Comparison of ENCODE assay signal across 17 mouse cellular contexts in genomic region chr10:30743275-30743674, GRCm38 (mm10). TPM values are rescaled to one million over a fixed set of nuclear protein-coding genes. Genes with fewer than 3 reads are reported as not detected.
DNase-seq lines count a peak whose midpoint lies in the region; ATAC-seq and TF ChIP-seq lines count a peak whose summit lies in the region.
"Had no signal": no experiment of that assay in that cellular context is flagged by ENCODE, and none has a peak within 500 bp of the region (broad histone marks: within the 10 kb centered on the region; RNA-seq: fewer than 3 reads in every experiment).

No protein-coding gene starts in this region.

- no peak for TF ChIP-seq POLR2A in kidney, adult 2 months (IDR thresholded peaks at IDR 0.05; ENCODE audit: low read depth, low read length)

- no peak for ATAC-seq in kidney, embryonic 15.5 days (replicated peaks; ENCODE audit: low FRiP score)
- ATAC-seq: forebrain, embryonic 16.5 days; intestine, embryonic 16.5 days had no signal

- no peak overlapping the region for H3K4me2 ChIP-seq in kidney, embryonic 15.5 days
- H3K4me2 ChIP-seq: embryonic facial prominence, embryonic 13.5 days; forebrain, embryonic 12.5 days; heart, embryonic 12.5 days; hindbrain, embryonic 15.5 days had no signal

- no peak overlapping the region for H3K27ac ChIP-seq in kidney, adult 2 months (ENCODE audit: insufficient read depth, low read depth, low read length)
- no peak overlapping the region for H3K27ac ChIP-seq in kidney, embryonic 15.5 days
- H3K27ac ChIP-seq: embryonic facial prominence, embryonic 13.5 days; forebrain, embryonic 12.5 days; hindbrain, embryonic 15.5 days had no signal

- no peaks in the 10 kb centered on the region for H3K9me3 ChIP-seq in kidney, embryonic 15.5 days (replicated peaks)
- H3K9me3 ChIP-seq: embryonic facial prominence, embryonic 13.5 days; forebrain, embryonic 12.5 days; heart, embryonic 12.5 days; hindbrain, embryonic 15.5 days had no signal

- H3K4me3 ChIP-seq in kidney, adult 2 months (ENCODE audit: insufficient read depth, low read depth, low read length), result no peak overlapping the region
- no peak overlapping the region for H3K4me3 ChIP-seq in kidney, embryonic 15.5 days (replicated peaks)
- H3K4me3 ChIP-seq: embryonic facial prominence, embryonic 13.5 days; forebrain, embryonic 12.5 days; heart, embryonic 12.5 days; hindbrain, embryonic 15.5 days had no signal

- TF ChIP-seq CTCF in kidney, adult 2 months (conservative IDR thresholded peaks at IDR 0.05; ENCODE audit: insufficient read depth, insufficient read length, low read depth, low read length), result no peak

- peaks cover 14% of the 10 kb centered on the region; the same call in 1 of the 2 replicates for H3K4me1 ChIP-seq in kidney, adult 2 months (ENCODE audit: control insufficient read depth, insufficient read depth, low read length)
- H3K4me1 ChIP-seq in kidney, embryonic 15.5 days, result no peaks in the 10 kb centered on the region
- H3K4me1 ChIP-seq: forebrain, embryonic 12.5 days; heart, embryonic 12.5 days; hindbrain, embryonic 15.5 days had no signal

- DNase-seq in brain, adult 2 months (ENCODE audit: low read depth, low spot score), result peak; percentile 85
- DNase-seq in cerebellum, adult 11-12 months, result peak; percentile 66
- peak; percentile 74 for DNase-seq in cerebellum, adult 9-10 months
- DNase-seq in cerebellum, postnatal 25 days, result peak; percentile 51 to 71
- no peak for DNase-seq in gastrocnemius, postnatal 25 days
- no peak for DNase-seq in kidney, adult 2 months
- DNase-seq: adrenal gland, adult 2 months; gastrocnemius, postnatal 14 days; heart, postnatal 36 days; kidney, adult 8-10 months had no signal

- no peak overlapping the region for H3K9ac ChIP-seq in kidney, embryonic 15.5 days
- H3K9ac ChIP-seq: embryonic facial prominence, embryonic 13.5 days; forebrain, embryonic 12.5 days; heart, embryonic 12.5 days; hindbrain, embryonic 15.5 days had no signal

- no peaks in the 10 kb centered on the region; the same call in 1 of the 2 replicates for H3K36me3 ChIP-seq in kidney, adult 2 months (ENCODE audit: control insufficient read depth, insufficient read depth, low read length)
- no peaks in the 10 kb centered on the region for H3K36me3 ChIP-seq in kidney, embryonic 15.5 days
- H3K36me3 ChIP-seq: embryonic facial prominence, embryonic 13.5 days; forebrain, embryonic 12.5 days; hindbrain, embryonic 15.5 days had no signal

- no peaks in the 10 kb centered on the region for H3K27me3 ChIP-seq in kidney, adult 2 months (replicated peaks; ENCODE audit: control insufficient read depth, insufficient read depth, low read length)
- no peaks in the 10 kb centered on the region for H3K27me3 ChIP-seq in kidney, embryonic 15.5 days
- H3K27me3 ChIP-seq: embryonic facial prominence, embryonic 13.5 days; forebrain, embryonic 12.5 days; heart, embryonic 12.5 days; hindbrain, embryonic 15.5 days had no signal

RNA-seq across cellular contexts. Expression of gene Ncoa7, which starts 59.9 kb away (rescaled TPM):
- 1 to 10 TPM; 2.1 to 3.0 TPM for total RNA-seq in gastrocnemius, postnatal 25 days (2021)
- polyA plus RNA-seq in kidney, adult 2 months (2012; rRNA removed), result 14.4 and 18.6 TPM in 2 replicates
- polyA plus RNA-seq in kidney, embryonic 15.5 days (2015; fragmentation: Nextera tagmentation; extraction: Ambion mirVana), result 16.3 and 16.6 TPM in 2 replicates

Comparison
In these comparisons a context has a peak if more than half of its experiments do, and no peak if none do; other contexts are left out.
1. DNase-seq: peak in brain, adult 2 months (single experiment), cerebellum, adult 11-12 months (single experiment), cerebellum, adult 9-10 months (single experiment) and cerebellum, postnatal 25 days (2 of 2); none in gastrocnemius, postnatal 25 days (single experiment) and kidney, adult 2 months (single experiment).